Mouse (Mus musculus) hindlimb bud, embryonic 11.5 days (tissue): Measurements from ENCODE around the gene Slc7a14.
"Not testable (repeated sequence)": the region's sequence is repeated elsewhere in the genome, so short reads cannot be mapped to it uniquely, and the experiment has no call there.

Experiments used
- DNase-seq: peaks from one replicate; pipeline ENCODE4 v3.0.0-alpha.2; 2012; ENCODE audit warnings: low read depth, low spot score; ENCODE audit errors: extremely low spot score

The Slc7a14 gene

GRCm38 (mm10) chr3:31309934-31310787, at the start of gene Slc7a14:
Gene Slc7a14, minus strand, starts transcription at chr3:31310378.
- DNase-seq, result no peak

DNA sequence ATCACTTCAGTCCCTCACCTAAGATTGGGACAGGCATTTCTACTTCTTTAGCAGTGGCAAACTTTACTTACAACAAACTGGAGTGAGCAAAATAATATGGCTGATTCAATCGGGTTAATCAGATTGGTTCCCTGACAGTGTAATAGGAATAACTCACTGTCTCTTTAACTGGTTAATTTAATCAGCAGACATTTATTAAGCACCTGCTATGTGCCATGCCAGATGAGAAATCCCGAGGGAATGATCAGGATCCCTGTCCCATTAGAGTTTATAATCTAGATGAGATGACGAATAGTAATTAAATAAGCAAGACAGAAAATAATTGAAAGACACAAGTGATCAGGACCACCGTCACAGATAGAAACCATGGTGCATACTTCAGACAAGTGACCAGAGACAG, 36.4 kb upstream of the Slc7a14 start:
- no peak for DNase-seq

- DNase-seq, result no peak
Observed at GRCm38 (mm10) chr3:31345766-31346165, 35.6 kb upstream of the Slc7a14 start.

GRCm38 (mm10) chr3:31339236-31339635, 29.1 kb upstream of the Slc7a14 start:
- DNase-seq, result no peak

GRCm38 (mm10) chr3:31328237-31328836, 18.2 kb upstream of the Slc7a14 start:
- no peak for DNase-seq

DNA sequence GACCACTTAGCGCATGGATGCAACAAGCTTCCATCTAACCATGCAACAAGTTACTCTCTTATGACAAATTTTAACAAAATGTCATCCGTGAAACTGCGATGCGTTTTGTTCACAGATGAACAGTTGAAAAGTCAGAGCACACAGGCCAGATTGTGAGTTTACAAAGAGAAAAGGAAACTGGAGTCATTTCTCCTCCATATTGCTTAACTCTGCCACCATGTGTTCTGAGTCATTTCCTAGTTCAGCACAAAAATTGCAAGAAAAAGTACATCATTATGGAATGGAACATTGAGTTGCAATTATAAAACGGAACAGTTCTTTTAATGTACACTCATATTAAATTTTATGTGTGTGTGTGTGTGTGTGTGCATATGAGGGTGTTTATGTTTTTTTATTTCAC, 17.6 kb upstream of the Slc7a14 start:
- DNase-seq, result no peak

GRCm38 (mm10) chr3:31324231-31324654, 14.1 kb upstream of the Slc7a14 start:
- no peak for DNase-seq

DNA sequence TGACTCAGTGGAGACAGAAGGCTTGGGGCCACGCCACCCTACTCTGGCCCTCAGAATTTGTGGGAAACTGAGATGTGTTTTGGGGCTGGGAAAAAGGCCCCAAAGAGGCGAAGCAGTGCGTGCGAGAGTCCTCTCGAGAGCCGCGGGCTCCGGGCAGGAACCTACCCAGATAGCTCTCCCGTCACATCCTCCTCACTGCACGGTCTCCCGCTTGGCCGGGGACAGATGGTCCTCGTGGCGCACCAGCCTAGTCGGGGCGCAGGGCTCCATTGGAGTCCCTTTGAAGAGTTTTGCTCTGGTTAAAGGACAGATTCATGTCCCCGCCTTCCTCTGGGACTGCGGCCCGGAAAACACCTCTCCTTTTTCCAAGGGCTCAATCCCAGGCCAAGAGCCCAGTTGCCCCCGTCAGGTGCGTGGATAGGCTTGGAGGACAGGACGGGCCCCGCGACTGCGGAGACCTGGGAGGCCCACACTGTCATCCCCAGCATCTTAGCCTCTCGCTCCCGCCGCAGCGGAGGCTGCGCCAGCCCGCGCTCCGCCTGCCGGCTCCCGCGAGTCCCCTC, 726 bp downstream of the Slc7a14 start:
- no peak for DNase-seq

DNA sequence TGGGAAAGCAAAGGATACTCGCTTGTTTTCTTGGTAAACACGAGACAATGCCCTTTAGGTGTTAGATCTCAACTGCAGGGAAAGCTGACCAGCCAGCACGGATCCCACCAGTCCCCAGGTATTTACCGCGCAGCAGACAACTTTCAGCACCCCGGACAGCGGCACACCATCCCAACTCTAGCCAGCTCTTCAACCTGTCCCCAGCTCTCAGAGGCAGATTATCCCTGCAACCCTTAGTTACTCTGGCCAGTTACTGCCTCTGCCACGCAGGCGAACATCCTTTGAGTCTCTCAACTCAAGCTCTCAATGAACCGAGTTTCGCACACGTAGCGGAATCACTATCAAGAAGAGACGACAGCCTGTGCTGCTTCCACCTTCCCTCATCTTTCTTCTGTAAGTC, 1.3 kb downstream of the Slc7a14 start:
- peak; percentile 60 for DNase-seq

DNA sequence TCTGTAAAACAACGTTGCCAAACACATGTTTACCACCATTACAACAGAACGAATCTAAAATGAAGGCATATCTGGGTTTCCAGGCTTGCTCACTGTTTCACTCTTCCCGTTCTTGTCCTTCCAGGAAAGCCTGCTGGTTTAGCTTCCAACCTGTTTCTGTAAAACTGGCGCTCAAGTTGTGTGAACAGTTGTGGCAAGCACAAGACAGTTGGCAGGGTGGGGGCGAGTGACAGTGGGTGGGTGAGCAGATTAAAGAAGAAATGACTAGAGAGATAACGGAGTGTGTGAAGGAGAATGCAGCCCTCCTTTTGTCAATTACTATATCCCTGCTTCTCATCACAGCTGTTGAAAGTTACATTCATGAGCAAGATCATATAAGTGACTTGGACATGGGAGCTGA, 2.2 kb downstream of the Slc7a14 start:
- no peak for DNase-seq

DNA sequence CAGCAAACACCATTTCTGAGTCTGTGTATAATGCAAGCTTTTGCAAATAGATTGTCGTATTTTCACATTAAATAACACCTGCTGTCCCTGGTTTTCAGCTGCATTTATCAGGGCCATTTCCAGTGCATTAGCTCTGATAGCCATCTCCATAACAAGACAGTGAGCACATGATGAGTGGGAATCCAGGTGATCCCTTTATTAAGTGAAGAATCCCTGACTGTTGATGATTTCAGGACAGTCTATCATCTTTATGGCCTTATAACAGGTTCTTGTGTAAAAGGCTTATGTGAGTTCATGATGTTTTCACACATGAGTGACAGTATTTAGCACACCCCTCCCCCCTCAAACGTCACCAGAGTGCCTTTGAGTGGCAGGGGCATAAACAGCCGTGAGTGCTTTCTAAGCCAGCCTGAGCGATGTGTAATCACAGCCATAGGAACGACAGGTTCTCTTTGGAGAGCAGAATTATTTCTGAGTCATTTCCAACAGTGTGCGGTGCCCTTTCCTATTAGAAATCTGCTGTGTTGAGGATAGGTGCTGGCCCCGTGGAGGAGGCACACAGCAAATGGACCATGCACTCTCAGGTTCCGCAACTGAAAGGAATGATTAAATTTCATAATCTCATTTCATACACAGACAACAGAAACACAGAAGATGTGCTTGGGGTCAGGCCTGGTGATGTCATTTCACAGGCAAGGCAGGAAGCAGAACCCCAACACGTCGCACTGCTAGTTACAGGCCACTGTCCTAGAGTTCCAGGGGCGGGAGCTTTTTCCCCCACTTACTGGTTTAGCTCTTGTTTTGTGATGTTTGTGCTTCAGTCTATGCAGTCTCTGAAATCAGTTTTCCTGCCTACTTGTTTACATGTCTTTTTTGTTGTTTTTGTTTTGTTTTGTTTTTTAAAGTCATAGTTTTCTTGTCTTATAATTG, 18.2 kb downstream of the Slc7a14 start:
- DNase-seq, result no peak

DNA sequence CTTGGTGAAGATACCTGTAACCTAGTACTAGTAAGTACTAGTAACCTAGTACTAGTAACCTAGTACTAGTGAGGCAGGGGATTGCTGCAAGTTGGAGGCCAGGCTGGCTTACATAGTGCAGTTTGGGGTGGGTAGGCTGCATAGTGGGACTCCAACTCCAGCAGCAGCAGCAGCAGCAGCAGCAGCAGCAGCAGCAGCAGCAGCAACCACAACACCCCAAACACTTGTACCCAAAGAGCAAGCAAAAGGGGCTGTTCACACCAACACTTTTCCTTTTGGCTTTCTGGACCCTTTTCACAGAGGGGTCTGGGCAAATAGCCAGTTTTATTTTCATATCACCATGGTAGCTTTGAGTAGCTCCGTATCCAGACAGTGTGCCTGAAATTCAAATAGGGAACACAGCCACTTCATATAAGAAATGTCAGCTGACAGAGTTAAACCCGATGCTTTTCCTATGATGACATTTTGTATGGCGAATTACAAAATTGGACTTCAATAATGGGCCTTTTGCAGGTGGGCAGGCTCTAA, 22.7 kb downstream of the Slc7a14 start:
- no peak for DNase-seq

GRCm38 (mm10) chr3:31281116-31281515, 29.1 kb downstream of the Slc7a14 start:
- no peak for DNase-seq

DNA sequence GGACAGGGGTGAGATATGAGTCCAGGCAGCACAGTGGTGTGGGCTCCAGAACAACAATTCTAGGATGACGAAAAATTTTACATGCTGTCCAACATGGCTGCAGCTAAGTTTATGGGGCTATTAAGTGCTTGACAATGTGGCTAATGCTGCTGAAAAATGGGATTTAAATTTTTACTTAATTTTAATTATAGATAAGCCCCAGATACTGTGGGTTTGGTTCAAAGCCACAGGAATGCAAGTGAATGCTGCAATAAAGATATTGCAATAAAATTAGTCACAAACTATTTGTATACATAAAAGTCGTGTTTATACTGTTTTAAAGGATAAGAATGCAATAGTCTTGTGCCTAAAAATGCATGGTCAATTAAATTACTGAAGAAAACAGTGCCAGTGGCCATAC, 35.3 kb downstream of the Slc7a14 start:
- no peak for DNase-seq

DNA sequence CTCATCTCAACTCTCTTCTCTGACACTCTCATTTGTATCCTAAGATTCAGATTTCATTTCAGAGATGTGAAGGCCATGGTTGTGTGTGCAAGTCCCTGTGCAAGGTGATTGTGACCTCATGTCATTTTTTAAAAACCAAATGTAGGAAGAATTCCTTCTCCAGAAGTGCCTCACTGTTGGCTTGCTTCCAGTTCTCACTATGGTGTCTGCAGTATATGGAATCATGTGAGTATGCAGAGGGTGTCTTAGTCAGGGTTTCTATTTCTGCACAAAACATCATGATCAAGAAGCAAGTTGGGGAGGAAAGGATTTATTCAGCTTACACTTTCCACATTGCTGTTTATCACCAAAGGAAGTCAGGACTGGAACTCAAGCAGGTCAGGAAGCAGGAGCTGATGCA, 36.9 kb downstream of the Slc7a14 start:
- DNase-seq, result not testable (repeated sequence)

DNA sequence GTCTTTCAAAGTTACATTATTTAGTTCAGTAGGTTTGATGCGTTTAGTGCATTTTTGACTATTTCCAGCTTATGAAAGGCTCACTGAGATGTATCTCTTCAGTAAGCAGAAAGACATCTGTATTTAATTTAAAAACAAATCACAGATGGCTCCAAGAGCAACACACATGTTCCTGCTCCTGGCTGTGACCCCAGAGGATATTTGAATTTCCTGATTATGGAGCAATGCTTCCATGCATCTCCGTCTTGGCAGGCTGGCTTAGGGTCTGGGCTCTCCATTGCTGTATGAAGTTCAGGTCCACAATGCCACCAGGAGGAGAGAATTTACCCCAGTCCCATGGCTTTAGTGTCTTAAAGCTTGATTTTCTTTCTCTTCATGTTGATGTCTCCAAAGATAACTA, 37.5 kb downstream of the Slc7a14 start:
- no peak for DNase-seq

DNA sequence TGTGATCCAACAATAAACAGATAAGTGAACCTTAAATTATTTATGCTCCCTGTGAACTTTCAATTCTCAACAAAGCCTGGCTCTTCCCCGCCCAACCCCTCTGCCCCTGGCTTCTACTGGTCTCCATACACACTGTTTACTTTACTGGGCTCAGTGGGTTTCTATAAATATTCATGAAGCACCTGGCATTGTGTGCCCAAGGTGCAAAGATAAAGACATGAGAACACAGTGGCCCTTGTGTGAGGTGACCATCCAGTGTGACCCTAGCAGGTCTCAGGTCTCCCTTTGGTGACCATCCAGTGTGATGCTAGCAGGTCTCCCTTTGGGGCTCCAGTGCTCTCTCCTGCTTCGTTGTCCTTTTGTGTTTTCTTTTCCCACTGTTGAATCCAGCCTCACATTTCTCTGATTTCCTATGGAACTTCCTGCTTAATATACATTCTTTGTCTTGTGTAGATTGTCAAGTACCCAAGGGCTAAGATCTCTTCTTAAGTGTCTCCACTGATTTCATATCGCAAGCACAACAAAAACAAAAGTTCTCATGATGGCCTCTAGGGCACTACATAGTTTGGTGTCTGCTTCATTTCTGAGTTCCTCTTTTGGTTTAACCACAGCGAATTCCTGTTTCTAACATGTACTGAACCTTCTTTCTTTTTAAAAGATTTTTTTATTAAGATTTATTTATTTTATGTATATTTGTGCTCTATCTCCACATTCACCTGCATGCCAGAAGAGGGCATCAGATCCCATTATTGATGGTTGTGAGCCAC, 40.4 kb downstream of the Slc7a14 start:
- DNase-seq, result no peak

- no peak for DNase-seq
Observed at GRCm38 (mm10) chr3:31267921-31268320, 42.3 kb downstream of the Slc7a14 start.

DNA sequence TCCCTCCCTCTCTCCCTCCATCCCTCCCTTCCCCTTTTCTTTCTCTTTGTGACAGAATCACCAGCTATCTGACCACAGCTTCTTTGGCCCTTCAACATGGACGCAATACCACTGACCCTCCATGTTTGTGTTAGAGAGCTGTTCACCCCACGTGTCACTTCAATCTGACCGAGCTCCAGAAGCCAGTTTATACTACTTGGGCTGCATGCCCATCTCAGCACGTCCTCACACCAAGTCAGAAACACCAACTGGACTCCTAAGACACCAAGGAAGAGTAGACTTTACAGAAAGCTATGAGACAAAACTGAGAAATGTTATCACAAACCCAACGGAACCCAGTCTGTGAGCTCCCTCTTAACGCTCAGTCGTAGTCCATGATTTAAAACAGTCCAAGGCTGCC, 43.2 kb downstream of the Slc7a14 start:
- DNase-seq, result no peak

GRCm38 (mm10) chr3:31263535-31263934, 46.6 kb downstream of the Slc7a14 start:
- DNase-seq, result no peak
